Mouse (Mus musculus): ENCODE data around the gene Camk1d. TPM values are rescaled to one million over a fixed set of nuclear protein-coding genes. Genes with fewer than 3 reads are reported as not detected.

Camk1d gene
- total and polyA plus RNA-seq, 3 experiments, result 3.3 to 7.6 (median 4.8) TPM

Other genes starting within 250 kb of the Camk1d start
- 10 to 100 TPM; 48.8 to 49.5 TPM for gene Nudt5, start 130.5 kb upstream of the Camk1d start, total RNA-seq (2021)
- 4.9 and 7.7 TPM in 2 replicates for gene Nudt5, start 130.5 kb upstream of the Camk1d start, polyA plus RNA-seq (2012; rRNA removed)
- 100 to 1,000 TPM; 122 to 154 TPM for gene Cdc123, start 130.6 kb upstream of the Camk1d start, total RNA-seq (2021)
- gene Cdc123, start 130.6 kb upstream of the Camk1d start, polyA plus RNA-seq (2012; rRNA removed), result 21.7 and 31.2 TPM in 2 replicates
- gene Gm13199, start 148.4 kb upstream of the Camk1d start, total RNA-seq (2021), result under 1 TPM; 0.40 to 0.93 TPM
- gene Gm13199, start 148.4 kb upstream of the Camk1d start, polyA plus RNA-seq (2012; rRNA removed), result 1.5 and 2.3 TPM in 2 replicates
- 10 to 100 TPM; 24.1 to 31.7 TPM for gene Sec61a2, start 180.9 kb upstream of the Camk1d start, total RNA-seq (2021)
- gene Sec61a2, start 180.9 kb upstream of the Camk1d start, polyA plus RNA-seq (2012; rRNA removed), result 24.3 and 25.5 TPM in 2 replicates
- gene Dhtkd1, start 228.3 kb upstream of the Camk1d start, total RNA-seq (2021), result 10 to 100 TPM; 12.1 to 14.8 TPM
- 4.2 and 4.3 TPM in 2 replicates for gene Dhtkd1, start 228.3 kb upstream of the Camk1d start, polyA plus RNA-seq (2012; rRNA removed)
- gene Upf2, start 237.0 kb upstream of the Camk1d start, total RNA-seq (2021), result 10 to 100 TPM; 19.5 to 27.4 TPM
- gene Upf2, start 237.0 kb upstream of the Camk1d start, polyA plus RNA-seq (2012; rRNA removed), result 0.52 and 0.63 TPM in 2 replicates